Mouse (Mus musculus): Measurements from ENCODE around the gene Rin1. TPM values are rescaled to one million over a fixed set of nuclear protein-coding genes. Genes with fewer than 3 reads are reported as not detected.

Gene Rin1
- total RNA-seq, 1 experiment from 2014 or later, result 0.18 TPM

GRCm38 (mm10) chr19:5087884-5088728, 37.8 kb downstream of the Rin1 start, which contains the start of gene Yif1a:
TSS of gene Yif1a (plus strand) at chr19:5088538.
- ATAC-seq (replicated peaks; ENCODE audit: low read depth, poor library complexity, severe bottlenecking), result peak; percentile 88

DNA sequence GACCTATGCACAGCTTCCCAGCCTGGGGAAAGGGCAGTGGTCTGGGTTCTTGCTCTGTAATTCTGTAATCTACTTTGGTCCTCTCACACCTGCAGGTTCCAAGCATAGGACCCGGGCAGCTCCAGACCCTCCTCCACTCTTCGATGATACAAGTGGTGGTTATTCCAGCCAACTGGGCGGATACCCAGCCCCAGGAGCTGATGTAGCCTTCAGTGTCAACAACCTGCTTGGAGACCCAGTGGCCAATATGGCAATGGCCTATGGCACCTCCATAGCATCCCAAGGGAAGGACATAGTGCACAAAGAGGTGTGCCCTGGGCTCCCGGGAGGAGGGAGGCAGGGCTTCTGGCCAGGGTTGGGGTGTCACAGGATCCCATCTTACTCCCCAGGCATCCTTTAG, 39.0 kb downstream of the Rin1 start:
- no peak for ATAC-seq (replicated peaks; ENCODE audit: low read depth, poor library complexity, severe bottlenecking)

GRCm38 (mm10) chr19:5092083-5092482, 41.8 kb downstream of the Rin1 start:
- ATAC-seq (replicated peaks; ENCODE audit: low read depth, poor library complexity, severe bottlenecking), result no peak

DNA sequence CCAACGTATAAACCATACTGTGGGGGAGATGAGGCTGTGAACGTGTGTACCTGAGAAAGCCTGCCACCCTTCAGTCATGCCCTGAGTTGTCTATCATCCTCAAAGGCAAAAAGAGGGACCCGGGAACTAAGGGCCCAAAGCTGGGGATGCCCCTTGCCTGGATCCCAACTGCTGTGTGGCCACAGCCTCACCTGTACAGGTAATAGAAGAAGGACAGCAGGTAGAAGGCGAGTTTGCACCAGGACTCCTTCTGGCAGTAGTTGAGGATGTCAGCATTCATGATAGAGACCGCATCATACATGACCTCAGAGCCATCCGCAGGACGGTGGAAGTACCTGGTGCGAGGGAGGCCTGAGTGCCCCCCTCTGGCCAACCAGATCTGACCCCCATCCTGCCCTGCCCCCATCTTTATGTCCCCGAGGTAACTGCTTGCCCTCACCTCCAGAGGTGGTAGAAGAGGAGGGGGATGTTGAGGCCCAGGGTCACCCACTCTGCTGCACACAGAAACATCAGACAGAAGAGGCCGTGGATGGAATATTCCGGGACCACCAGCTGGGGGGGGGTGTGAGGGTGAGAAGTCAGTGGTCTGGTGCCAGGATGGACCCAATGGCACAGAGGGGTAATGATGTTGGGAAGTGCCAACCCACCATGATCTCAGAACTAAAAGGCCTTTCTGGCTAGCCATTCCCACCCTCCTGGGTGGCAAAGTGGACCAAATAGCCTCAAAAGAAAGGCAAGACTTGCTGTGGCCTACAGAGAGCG, 43.4 kb downstream of the Rin1 start:
- no peak for ATAC-seq (replicated peaks; ENCODE audit: low read depth, poor library complexity, severe bottlenecking)

GRCm38 (mm10) chr19:5094243-5094632, 44.0 kb downstream of the Rin1 start:
- ATAC-seq (replicated peaks; ENCODE audit: low read depth, poor library complexity, severe bottlenecking), result peak; percentile 89

DNA sequence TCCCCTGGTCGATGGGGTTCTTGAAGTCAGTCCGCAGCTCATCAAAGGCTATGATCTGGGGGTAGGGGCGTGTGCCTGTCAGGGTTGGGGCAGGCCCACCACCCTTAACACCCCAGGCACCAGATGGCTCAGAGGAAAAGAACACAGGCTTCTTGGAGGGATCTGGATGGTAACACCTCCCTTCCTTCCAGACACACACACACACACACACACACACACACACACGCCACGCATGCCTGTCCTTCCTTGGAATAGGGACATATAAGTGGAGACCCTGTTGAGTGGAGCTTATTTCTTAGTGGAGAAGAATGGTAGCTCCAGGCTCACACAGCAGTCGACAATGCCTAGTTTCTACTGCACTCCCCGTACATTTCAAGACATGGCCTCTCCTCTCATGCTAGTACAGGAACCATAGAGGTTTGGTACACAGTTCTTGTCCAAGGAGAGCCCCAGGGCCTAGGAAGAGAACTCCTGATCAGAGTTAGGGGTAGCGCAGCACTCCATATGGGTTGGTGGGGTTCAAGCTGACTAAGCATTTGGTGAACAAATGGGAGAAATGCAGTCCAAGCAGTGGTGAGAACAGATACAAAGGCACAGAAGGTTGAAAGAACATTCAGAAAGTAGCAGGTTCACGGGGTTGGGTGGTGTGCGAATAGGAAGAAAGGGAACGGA, 44.6 kb downstream of the Rin1 start:
- ATAC-seq (replicated peaks; ENCODE audit: low read depth, poor library complexity, severe bottlenecking), result no peak

- no peak for ATAC-seq (replicated peaks; ENCODE audit: low read depth, poor library complexity, severe bottlenecking)
Observed at GRCm38 (mm10) chr19:5095887-5096474, 45.7 kb downstream of the Rin1 start.

- ATAC-seq (replicated peaks; ENCODE audit: low read depth, poor library complexity, severe bottlenecking), result no peak
Observed at GRCm38 (mm10) chr19:5097521-5098362, 47.5 kb downstream of the Rin1 start.

- no peak for ATAC-seq (replicated peaks; ENCODE audit: low read depth, poor library complexity, severe bottlenecking)
Observed at GRCm38 (mm10) chr19:5098363-5099143, 48.3 kb downstream of the Rin1 start, which contains the start of gene Cnih2. TSS of gene Cnih2 (minus strand) at chr19:5098521.

GRCm38 (mm10) chr19:5106074-5106473, 55.8 kb downstream of the Rin1 start:
- ATAC-seq (replicated peaks; ENCODE audit: low read depth, poor library complexity, severe bottlenecking), result no peak

Other genes starting within 250 kb of the Rin1 start
- 48.6 and 50.1 TPM in 2 replicates for gene Gm21992, start 238.9 kb upstream of the Rin1 start, total RNA-seq (2017)
- 22.6 and 28.6 TPM in 2 replicates for gene Rbm14, start 238.8 kb upstream of the Rin1 start, total RNA-seq (2017)
- gene Ccs, start 211.1 kb upstream of the Rin1 start, total RNA-seq (2017), result 37.3 and 61.4 TPM in 2 replicates
- not detected in 2 replicates for gene Ccdc87, start 211.1 kb upstream of the Rin1 start, total RNA-seq (2017)
- 4.7 and 11.5 TPM in 2 replicates for gene Ctsf, start 195.4 kb upstream of the Rin1 start, total RNA-seq (2017)
- 0.37 TPM in 1 of 2 replicates, not detected in the other for gene Actn3, start 172.6 kb upstream of the Rin1 start, total RNA-seq (2017)
- gene Zdhhc24, start 171.8 kb upstream of the Rin1 start, total RNA-seq (2017), result 9.2 and 9.6 TPM in 2 replicates
- 3.8 and 4.8 TPM in 2 replicates for gene Bbs1, start 143.9 kb upstream of the Rin1 start, total RNA-seq (2017)
- gene Dpp3, start 122.2 kb upstream of the Rin1 start, total RNA-seq (2017), result 34.8 and 40.8 TPM in 2 replicates
- gene Peli3, start 107.4 kb upstream of the Rin1 start, total RNA-seq (2017), result 0.14 TPM in 1 of 2 replicates, not detected in the other
- 56.0 and 82.6 TPM in 2 replicates for gene Mrpl11, start 88.3 kb upstream of the Rin1 start, total RNA-seq (2017)
- not detected in 2 replicates for gene Npas4, start 60.2 kb upstream of the Rin1 start, total RNA-seq (2017)
- 2.3 and 4.3 TPM in 2 replicates for gene Slc29a2, start 26.6 kb upstream of the Rin1 start, total RNA-seq (2017)
- gene B4gat1, start 11.7 kb upstream of the Rin1 start, total RNA-seq (2017), result 9.2 TPM in 1 of 2 replicates, not detected in the other
- gene AC124502.3, start 11.6 kb upstream of the Rin1 start, total RNA-seq (2017), result 5.8 TPM in 1 of 2 replicates, not detected in the other
- 27.8 and 28.5 TPM in 2 replicates for gene Brms1, start 9.1 kb upstream of the Rin1 start, total RNA-seq (2017)
- 0.41 and 0.49 TPM in 2 replicates for gene Cd248, start 17.6 kb downstream of the Rin1 start, total RNA-seq (2017)
- gene Tmem151a, start 35.0 kb downstream of the Rin1 start, total RNA-seq (2017), result not detected in 2 replicates
- 15.2 and 19.3 TPM in 2 replicates for gene Yif1a, start 38.1 kb downstream of the Rin1 start, total RNA-seq (2017)
- 0.46 TPM in 1 of 2 replicates, not detected in the other for gene Cnih2, start 48.0 kb downstream of the Rin1 start, total RNA-seq (2017)
- gene Rab1b, start 56.6 kb downstream of the Rin1 start, total RNA-seq (2017), result 62.3 and 67.7 TPM in 2 replicates
- gene Klc2, start 68.1 kb downstream of the Rin1 start, total RNA-seq (2017), result 4.8 and 5.2 TPM in 2 replicates
- gene Pacs1, start 222.6 kb downstream of the Rin1 start, total RNA-seq (2017), result 9.7 and 20.6 TPM in 2 replicates
- 235 and 265 TPM in 2 replicates for gene Sf3b2, start 245.0 kb downstream of the Rin1 start, total RNA-seq (2017)
- gene Gal3st3, start 247.8 kb downstream of the Rin1 start, total RNA-seq (2017), result not detected in 2 replicates

Measured in common myeloid progenitor, adult 5-6 weeks (primary cell).